Mouse (Mus musculus): ENCODE measurements at regions not wholly inside any gene's neighbourhood (a gene's known extent, or its start where the extent isn't known, plus 50 kb on each side); places are given as distances from the start of the nearest gene placed in this dataset.

DNA sequence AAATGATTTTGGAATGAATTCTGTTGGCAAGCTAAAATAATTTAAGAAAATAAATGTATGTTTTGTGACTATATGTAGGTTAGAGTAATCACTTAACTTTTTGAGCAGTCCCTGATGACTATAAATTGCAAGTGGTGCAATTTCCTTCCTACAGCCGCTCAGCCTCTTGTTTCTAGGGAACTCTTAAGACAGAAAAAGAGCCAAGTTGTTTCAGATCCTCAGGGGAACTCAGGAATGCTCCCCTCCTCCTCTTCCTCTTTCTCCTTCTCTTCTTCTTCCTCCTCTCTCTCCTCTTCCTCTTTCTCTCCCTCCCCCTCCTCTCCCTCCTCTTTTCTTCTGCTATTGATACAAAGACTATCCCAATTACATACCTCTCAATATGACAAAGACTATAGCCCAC lies 141.4 kb upstream of the Krr1 start:
- DNase-seq, result no peak

DNA sequence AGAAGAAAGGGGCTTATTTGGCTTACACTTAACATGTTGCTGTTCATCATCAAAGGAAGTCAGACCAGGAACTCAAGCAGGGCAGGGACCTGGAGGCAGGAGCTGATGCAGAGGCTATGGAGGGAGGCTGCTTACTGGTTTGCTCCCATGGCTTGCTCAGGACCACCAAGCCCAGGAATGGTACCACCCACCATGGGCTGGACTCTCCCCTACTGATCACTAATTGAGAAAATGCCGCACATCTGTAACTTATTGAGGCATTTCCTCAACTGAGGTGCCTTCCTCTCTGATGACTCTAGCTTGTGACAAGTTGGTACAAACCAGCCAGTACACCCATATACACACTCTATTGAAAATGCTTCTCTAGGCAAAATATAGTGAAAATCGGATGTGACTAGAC lies 138.9 kb upstream of the Krr1 start:
- DNase-seq, result no peak

DNA sequence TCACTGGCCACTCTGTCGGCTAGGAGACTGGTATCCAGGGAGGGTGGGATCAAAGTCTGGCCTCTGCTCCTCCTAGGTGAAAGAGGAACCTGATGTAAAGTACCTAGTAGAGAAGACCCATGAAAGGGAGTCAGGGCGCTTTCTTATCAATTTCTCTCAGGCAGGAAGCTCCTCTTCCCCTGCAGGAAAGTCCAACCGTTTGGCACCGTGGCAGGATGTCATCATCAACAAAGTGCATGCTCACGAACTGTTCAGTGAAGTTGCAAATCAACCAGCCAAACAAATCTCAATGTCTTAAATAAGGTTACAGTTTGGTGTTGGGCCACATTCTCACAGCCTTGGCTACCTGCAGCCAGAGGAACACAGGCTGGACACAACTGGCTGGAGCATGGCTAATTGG lies 138.2 kb upstream of the Krr1 start:
- no peak for DNase-seq

DNA sequence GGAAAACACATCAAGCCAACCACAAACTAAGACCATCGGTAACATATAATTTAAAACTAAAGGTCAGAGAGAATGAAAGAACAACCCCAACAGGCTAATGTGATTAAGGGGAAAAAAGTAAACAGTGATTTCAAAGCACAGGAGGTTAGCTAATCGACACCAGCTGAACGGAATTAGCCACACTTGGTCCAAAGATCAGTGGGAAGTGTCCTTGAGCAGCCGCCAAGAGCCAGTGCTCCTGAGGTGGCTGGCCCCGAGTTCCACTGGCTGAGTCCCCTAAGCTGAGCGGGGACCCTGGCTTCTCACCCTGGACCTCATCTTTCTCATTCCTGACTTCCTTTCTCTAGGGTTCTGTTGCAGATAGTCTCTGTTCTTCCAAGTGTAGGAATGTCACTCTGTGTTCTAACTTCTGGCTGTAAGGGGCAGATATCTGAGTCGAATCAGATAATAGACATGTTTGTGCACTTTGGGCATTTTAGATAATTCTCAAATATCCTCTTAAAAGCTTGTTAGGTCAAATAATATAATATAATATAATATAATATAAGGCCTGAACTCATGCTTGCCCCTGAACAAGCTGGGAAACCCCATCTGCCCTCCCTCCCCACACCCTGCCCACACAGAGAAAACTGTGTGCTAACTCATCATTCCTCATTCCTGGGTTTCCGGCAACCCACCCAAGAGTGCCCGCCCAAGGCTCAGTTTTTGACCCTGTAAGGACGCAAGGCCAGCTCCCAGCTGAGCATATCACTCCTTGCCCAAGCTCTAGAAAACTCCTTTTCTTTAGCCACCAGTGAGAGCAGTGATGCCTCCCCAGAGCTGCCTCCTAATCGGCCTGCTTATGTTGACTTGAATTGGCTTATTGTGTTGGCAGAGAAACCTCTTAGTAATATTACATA lies 137.3 kb upstream of the Krr1 start:
- no peak for DNase-seq

DNA sequence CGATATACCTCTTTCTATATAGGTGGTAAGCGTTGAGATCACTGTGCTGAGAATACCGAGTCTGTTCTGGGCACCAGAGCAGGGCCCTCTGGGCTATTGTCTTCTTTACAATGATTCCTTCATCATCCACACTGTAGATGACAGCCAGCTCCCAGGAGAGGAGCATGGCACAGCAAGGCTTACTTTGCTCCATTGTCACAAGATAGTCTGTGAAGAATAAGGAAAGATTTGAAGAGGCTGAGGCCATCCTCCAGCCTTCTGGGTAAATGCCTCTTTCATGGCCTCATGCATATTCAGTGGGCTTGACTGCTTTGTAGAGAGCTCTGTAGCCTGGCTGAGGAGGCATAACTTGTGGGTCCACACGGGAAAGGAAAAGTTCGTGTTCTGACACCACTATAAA lies 136.3 kb upstream of the Krr1 start:
- DNase-seq, result no peak

DNA sequence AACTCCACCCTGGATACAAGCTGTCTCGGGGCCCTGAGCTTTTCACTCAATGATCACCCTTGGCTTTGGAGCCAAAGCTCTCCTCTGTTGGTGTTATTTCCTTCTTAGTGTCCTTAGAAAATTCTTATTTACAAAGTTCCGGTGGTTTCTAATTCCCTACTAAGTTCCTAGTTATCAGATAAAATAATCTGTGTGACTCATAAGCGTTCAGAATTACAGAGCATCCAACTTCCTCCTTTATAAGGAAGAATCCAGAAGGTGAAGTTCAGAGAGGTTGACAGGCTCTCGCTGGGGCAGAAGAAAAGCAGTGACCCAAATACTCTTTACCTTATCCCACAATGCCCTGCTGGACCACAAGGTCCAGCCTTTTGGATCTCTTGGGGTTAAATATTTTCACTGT lies 135.7 kb upstream of the Krr1 start:
- no peak for DNase-seq

DNA sequence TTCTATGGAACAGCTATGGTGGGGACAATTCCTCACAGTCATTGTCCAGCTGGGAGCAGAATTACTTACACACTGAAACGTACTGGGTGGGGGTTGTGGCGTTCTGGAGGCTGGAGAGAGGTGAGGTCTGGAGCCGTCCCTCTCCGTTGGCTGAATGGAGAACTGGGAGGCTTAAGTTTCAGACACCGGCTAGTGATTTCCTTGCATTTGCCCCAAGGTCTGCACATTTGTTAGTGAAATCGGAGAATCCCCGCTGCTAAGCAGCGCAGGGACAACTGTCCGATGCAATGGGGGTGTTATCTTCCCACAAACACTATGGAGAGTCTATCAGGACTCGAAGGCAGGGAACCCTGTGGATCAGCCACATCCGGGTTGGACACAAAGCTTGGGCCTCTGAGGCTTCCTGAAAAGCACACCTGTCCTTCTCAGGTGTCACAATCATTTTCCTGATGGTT lies 130.1 kb upstream of the Krr1 start:
- DNase-seq, result no peak

DNA sequence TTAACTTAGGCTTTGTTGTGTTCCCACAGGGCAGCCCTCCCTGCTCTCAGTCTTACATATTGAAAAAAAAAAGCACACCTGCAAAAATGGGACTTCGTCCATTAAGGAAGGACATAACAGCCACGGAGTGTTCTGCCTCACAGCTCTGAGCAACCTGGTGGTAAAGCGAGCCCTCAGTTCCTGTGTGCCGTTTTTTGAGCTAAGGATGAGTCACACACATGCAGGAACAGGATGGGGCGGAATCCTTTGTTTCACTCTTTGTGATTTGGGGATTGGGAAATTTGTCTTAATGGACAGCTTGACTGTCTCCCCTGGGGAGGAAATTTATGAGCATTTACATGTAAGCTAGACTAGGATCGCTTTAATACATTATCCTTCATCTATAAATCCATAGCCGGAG lies 129.6 kb upstream of the Krr1 start:
- no peak for DNase-seq

DNA sequence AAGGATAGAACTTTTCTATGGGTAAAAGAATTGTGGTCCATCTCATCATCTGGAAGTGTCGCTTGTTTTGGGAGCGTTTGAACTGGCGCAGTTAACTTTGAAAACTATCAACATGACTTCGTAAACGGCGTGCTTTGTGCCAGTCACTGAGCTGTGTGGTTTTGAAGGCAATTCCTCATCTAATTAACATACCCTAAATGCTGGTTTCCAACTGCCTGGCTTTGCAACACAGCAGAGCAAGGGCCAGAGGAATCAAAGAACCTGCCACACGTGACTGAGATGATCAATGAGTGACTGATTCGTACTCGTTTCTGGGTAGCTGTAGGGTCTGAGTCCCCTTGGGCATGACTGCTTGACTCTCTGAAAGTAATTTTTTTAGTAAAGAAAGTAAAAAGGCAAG lies 129.2 kb upstream of the Krr1 start:
- DNase-seq, result no peak

DNA sequence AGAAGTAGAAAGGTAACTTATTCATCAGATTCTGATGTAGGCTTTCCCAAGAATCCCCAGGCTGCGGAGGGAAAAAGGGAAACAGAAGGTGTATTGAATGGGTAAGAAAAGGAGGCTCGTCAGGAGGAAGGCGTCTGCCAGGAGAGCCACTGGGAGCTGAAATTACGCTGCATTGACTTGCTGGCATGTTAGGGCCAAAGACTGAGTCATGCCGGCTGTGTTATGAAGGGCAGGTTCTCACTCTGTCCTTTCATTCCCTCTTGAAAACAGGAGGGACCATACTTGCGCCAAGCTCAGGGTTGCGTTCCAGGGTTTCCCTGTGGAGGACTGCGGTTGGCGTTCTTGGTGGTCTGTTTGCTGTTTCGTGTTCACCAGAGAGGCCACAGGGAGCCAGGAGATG lies 128.3 kb upstream of the Krr1 start:
- DNase-seq, result no peak

DNA sequence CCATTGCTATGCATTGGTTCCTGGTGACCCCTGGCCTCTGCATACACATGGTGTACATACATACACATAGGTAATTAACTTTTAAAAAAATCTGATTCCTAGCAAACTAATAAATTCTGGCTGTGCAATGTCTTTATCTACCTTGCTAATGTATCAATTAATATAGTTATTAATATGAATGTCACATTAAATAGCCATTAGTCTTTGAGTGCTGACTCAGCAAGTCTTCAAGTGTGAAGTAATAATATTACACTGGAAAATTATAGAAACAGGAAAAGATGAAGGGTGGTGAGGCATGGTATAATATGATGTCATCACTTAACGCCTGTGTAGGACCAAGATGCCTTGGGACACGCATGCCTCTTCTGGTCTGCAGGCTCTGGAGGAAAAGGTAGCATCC lies 126.5 kb upstream of the Krr1 start:
- no peak for DNase-seq

DNA sequence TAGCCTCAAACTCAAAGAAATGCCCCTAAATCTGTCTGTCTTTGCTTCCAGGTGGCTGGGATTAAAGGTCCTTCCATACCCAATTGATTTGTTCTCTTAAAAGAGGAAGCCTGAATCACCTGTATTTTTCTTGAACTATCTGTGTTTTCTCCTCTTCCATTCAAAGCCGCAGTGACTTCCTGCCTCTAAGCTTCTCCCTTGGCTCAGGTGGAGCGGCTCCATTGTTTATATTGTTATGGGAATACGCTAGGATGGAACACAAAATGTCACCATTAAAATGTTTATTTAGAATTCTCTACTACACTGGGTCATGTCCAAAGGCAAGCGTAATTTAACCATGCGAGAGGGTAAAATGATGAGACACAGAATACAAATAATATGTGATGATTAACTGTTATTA lies 118.2 kb upstream of the Krr1 start:
- no peak for DNase-seq

DNA sequence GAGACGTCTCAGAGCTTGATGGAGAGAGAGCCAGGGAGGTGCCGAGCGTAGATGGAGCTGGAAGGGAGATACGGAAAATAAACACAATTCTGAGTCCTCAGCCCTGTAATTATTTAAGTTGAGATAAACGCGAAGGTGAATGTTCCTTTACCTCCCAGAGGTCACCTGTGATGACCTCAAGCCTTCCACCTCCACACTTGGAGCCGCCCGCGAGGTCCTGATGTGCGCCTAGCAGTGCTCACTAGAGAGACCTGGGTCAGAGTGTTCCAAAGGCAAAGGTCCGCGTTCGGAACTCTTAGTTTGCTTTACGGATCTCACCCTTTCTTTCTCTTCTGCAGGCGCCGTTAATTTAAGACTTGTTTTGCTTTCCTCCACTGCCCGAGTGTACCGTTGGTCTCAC lies 117.0 kb upstream of the Krr1 start:
- no peak for DNase-seq

DNA sequence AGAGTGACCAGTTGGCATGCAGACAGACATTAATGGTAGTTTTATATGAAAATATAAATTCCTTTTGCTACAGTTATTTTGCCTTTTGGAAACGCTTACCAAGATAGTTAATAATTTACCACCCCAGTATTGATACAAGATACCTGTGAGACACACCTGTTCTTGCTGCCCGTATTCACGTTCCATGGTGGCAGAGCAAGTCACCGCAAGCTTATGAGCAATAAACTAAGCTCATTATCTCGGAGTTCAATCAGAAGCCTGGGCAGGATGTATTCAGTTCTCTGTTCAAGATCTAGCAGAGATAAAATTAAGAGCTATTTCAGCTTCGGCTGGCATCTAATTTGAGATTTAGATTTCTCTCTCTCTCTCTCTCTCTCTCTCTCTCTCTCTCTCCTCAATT lies 114.1 kb upstream of the Krr1 start:
- DNase-seq, result no peak

DNA sequence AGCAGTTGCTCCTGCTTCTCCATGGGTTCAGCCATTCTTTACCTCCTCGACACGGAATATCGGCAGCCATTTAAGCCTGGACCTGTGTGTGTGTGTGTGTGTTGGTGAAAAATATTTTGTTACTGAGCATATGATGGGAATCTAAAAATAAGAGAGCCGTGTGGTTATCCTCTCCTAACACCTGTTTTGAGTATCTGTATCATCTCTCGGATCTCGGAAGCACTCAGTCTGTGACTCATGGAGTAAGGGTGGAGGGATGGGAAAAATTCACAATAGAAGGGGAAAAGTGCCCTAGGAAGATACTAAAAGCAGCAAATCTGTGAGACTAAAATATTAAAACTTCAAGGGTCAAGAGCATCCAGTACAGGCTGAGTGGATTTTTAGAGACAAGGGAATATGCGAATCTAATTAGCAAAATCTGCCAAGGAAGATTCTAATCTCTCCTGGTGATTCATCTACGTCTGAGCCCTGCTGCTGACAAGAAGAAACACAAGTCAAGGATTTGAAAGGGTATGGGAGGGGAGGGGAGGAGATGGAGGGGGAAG lies 107.1 kb upstream of the Krr1 start:
- no peak for DNase-seq

DNA sequence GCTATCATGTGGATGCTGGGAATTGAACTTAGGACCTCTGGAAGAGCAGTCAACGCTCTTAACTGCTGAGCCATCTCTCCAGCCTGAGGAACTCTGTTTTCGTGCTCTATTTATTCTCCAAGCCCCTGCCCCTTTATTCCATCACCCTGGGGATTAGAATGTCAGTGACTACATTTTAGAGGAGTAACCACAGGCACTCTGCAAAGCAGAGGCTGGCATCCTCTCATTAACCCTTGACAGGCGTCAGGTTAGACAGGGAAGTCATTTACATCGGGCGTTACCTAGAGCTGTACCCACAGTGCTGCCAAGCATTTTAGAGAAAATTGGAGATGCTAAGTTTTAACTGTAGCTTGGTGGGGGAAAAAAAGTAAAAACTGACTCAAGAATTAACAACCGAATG lies 105.4 kb upstream of the Krr1 start:
- no peak for DNase-seq

DNA sequence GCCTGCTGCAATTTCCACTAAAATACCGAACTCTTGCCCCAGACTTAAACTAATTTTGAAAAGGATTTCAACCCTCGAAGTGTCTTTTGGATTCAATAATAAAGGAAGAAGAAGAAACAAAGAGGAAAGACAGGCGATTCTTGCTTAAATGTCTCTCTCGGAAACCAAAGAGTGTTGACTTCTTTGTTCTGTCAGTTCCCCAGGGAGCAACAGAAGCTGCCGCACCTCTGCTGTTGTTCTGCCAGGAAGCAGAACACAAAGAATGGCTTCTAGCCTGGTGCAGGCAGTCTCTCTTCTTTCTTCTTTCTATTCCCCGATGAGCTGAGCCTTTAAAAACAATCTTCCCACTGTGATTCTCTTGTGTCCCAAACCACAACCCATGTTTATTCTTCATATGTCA lies 104.9 kb upstream of the Krr1 start:
- DNase-seq, result no peak

DNA sequence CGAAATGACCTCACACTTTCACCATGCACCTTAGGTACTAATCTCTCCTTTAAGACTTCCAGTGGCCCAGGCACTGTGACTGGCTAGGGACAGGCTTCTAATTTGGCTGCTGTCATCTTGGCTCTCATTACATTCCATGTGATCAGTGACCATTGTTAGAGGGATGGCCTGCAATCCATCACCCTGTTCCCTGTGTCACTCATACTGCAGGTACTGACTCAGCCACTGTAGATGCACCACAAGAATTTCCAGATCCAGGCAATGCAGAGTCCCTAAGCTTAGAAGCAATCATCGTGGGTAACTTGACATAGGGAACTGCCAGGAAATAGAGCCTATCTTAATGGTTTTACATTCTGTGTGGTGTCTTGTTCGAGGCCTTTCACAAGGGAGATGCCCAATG lies 92.1 kb upstream of the Krr1 start:
- DNase-seq, result no peak

DNA sequence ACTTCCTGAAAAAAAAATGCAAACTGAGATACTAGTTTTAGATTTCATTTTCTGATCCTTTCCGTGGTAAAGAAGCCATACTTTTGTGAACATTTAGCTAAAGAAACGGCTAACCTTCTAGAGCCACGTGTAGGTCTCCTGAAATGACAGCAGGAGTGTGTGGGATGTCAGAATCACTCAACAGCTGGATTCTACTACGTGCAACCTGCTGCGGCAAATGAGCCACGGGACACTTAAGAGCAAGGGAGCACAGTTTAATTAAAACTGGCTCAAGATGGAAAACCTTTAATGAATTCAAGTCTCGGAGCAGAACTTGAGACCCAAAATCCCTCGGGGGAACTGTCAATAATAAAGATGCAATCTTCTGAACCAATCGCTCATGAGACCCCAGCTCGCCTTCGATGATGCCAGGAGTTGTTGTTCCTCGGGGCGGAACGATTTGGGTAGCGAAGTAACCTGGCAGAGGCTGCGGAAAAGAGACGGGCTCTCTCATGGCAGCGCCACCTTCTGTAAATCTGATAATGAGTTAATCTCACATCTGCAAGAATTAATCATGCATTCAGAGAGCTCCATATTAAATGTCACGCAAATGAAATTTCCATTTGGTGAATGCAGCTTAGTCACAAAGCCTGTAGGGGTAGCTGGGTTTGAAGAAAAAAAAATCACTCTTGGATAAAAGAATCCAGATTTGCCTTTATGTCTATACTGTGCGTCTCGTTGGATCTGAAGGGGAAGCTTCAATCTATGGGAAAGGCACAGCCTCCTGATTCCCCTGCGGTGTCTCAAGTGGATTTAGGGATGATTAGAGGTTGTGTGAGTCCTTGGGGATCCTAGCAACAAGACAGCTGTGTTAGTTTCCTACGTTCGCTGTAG lies 90.9 kb upstream of the Krr1 start:
- DNase-seq, result no peak

DNA sequence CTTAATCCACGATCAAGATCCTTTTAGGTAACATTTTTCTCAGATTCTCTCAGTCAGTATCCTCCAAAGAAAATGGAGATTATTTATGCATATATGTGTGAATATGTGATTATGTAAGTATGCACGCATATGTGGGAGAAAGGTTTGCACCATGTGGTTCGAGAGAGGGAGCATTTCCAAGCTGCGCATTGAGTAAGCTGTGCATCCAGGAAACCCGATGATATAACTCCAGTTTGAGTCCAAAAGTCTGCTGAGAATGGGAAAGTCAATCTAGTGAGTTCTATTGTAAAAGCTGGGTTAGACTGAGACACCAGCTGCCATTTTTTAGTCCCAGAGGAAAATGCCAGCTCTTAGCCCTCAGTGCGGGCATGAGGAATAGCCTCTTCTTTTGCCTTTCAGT lies 89.9 kb upstream of the Krr1 start:
- no peak for DNase-seq

DNA sequence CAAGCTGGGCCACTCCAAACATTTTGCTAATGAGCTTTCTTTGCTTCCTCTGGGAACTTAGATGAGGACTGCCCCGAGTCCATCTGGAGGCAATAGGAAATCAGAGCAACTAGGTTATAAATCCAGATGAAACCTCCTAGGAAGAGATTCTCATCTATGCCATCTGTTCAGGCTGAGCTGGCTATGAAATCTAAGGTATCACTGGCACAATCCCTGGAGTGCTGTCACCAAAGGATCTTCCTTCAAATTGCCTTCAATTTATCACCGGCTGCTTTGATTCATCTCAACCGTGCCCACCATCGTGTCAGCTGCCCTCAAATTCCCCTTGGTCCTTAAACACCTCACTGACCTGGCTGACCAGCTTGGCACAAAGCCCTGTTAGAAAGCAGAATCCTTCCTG lies 87.8 kb upstream of the Krr1 start:
- no peak for DNase-seq

DNA sequence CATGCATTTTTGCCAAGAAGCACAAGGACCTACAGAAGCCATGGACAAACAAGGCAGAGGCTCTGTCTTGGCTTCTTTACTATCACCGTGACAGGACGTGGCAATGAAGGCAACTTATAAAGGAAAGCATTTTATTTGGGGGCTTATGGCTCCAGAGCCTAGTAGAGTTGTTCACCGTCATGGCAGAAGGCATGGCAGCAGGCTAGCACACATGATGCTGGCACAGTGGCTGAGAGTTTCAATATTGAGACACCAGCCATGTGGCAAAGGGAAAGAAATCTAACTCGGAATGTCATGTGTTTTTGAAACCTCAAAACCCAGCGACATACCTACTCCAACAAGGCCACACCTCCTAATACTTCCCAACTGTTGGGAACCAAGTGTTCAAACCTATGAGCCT lies 83.4 kb upstream of the Krr1 start:
- DNase-seq, result no peak

DNA sequence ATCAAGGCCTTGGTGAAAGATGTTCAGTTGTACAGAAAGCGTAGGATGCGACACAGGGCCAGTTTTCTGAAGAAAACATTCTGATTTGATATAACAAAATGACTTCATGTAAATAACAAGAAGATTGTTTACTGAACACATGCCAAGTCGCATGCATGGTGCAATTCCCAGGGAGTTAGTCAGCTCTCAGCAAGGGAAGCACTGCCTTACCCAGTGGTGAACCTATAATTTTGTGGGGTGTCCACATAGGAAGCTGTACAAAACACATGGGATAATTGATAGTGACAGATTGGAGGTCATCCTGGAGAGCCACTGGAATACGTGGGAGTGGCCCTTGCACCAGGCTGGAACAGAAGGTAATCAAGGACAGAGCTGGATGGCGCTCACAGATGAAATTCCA lies 79.0 kb upstream of the Krr1 start:
- DNase-seq, result no peak

DNA sequence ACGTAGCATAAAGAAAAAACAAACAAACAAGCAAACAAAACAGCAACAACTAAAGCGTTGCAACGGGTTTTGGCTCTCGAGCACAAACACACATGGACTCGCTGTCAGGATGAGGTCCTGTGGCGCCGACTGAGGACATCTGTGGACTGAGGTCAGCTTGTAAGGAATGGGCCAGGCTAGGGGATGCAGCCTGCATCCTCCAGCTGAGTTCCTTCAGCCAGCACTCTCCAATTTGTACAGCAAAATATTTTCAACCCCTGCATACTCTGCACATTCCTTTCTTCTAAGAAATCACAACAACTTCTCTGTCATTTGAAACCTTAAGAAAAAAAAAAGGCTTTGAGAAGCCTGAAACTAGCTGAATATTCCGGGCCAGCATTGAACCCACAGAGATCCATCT lies 78.5 kb upstream of the Krr1 start:
- DNase-seq, result no peak

Measured in thymus, adult 18-20 months (tissue).